Mouse (Mus musculus) erythroblast, adult 5-6 weeks (primary cell): ENCODE measurements around the gene Aldoc. TPM values are rescaled to one million over a fixed set of nuclear protein-coding genes. Genes with fewer than 3 reads are reported as not detected.
A peak's percentile ranks its signal among the peaks of the same experiment; 100 is the strongest.

Source experiments
- ATAC-seq: replicated peaks from 2 replicates; pipeline ENCODE4 v1.8.0; 2016; ENCODE audit warnings: moderate number of reproducible peaks, mild to moderate bottlenecking, moderate TSS enrichment, inconsistent platforms; ENCODE audit not compliant: poor library complexity, low FRiP score, severe bottlenecking
- total RNA-seq, 2 experiments: library from RNA; stranded (forward) in 1 of 2; stranded (reverse) in 1 of 2; fragments of 150-400 nt in 1 of 2; fragments of 200-764, 138-1000 nt in 1 of 2; gene quantifications; 2 replicates each; pipeline versions ENCODE4 v1.2.3 to v1.2.4; 2015 to 2017; ENCODE audit warnings: low replicate concordance in 2 of 2

Gene Aldoc
- total RNA-seq, 2 experiments from 2014 or later, result not detected

GRCm38 (mm10) chr11:78355471-78356238, 32.9 kb downstream of the Aldoc start:
- 0 out of 2 replicates have a peak, but pooled peaks have one; percentile 26 for ATAC-seq

- peak; percentile 31; the same call in 1 of the 2 replicates for ATAC-seq
Observed at GRCm38 (mm10) chr11:78358330-78359007, 35.7 kb downstream of the Aldoc start.

GRCm38 (mm10) chr11:78360125-78360788, 37.5 kb downstream of the Aldoc start:
- ATAC-seq, result peak; percentile 85

- peak; percentile 14; the same call in 1 of the 2 replicates for ATAC-seq
Observed at GRCm38 (mm10) chr11:78360789-78361131, 38.0 kb downstream of the Aldoc start.

- ATAC-seq, result no peak
Observed at GRCm38 (mm10) chr11:78363309-78364007, 40.7 kb downstream of the Aldoc start.

- ATAC-seq, result no peak
Observed at GRCm38 (mm10) chr11:78364103-78364502, 41.3 kb downstream of the Aldoc start.

- ATAC-seq, result no peak
Observed at GRCm38 (mm10) chr11:78367456-78368225, 44.9 kb downstream of the Aldoc start.

GRCm38 (mm10) chr11:78370389-78370788, 47.6 kb downstream of the Aldoc start:
- ATAC-seq, result no peak

GRCm38 (mm10) chr11:78371711-78372110, 48.9 kb downstream of the Aldoc start:
- ATAC-seq, result no peak

GRCm38 (mm10) chr11:78372166-78372565, 49.4 kb downstream of the Aldoc start:
- ATAC-seq, result no peak

GRCm38 (mm10) chr11:78372610-78373009, 49.8 kb downstream of the Aldoc start:
- no peak for ATAC-seq

- ATAC-seq, result no peak
Observed at GRCm38 (mm10) chr11:78374147-78374546, 51.4 kb downstream of the Aldoc start.

Other genes starting within 250 kb of the Aldoc start
- 3.7 and 7.7 TPM in 2 replicates for gene Eral1, start 242.6 kb upstream of the Aldoc start, total RNA-seq (2015; ENCODE audit: low replicate concordance)
- 3.9 and 7.0 TPM in 2 replicates for gene Eral1, start 242.6 kb upstream of the Aldoc start, total RNA-seq (2017; ENCODE audit: low replicate concordance)
- gene Fam222b, start 228.3 kb upstream of the Aldoc start, total RNA-seq (2015; ENCODE audit: low replicate concordance), result 10.2 and 14.8 TPM in 2 replicates
- gene Fam222b, start 228.3 kb upstream of the Aldoc start, total RNA-seq (2017; ENCODE audit: low replicate concordance), result 1.4 and 3.7 TPM in 2 replicates
- 2.1 and 3.6 TPM in 2 replicates for gene Traf4, start 157.4 kb upstream of the Aldoc start, total RNA-seq (2015; ENCODE audit: low replicate concordance)
- 3.2 and 3.5 TPM in 2 replicates for gene Traf4, start 157.4 kb upstream of the Aldoc start, total RNA-seq (2017; ENCODE audit: low replicate concordance)
- gene Nek8, start 146.3 kb upstream of the Aldoc start, total RNA-seq (2015; ENCODE audit: low replicate concordance), result 9.6 and 12.1 TPM in 2 replicates
- 5.7 and 16.7 TPM in 2 replicates for gene Nek8, start 146.3 kb upstream of the Aldoc start, total RNA-seq (2017; ENCODE audit: low replicate concordance)
- 69.0 and 77.1 TPM in 2 replicates for gene Tlcd1, start 146.3 kb upstream of the Aldoc start, total RNA-seq (2015; ENCODE audit: low replicate concordance)
- 96.9 and 181 TPM in 2 replicates for gene Tlcd1, start 146.3 kb upstream of the Aldoc start, total RNA-seq (2017; ENCODE audit: low replicate concordance)
- gene Rpl23a, start 139.4 kb upstream of the Aldoc start, total RNA-seq (2015; ENCODE audit: low replicate concordance), result 792 and 815 TPM in 2 replicates
- gene Rpl23a, start 139.4 kb upstream of the Aldoc start, total RNA-seq (2017; ENCODE audit: low replicate concordance), result 585 and 685 TPM in 2 replicates
- 7.9 TPM in 1 of 2 replicates, not detected in the other for gene Rab34, start 134.5 kb upstream of the Aldoc start, total RNA-seq (2015; ENCODE audit: low replicate concordance)
- gene Rab34, start 134.5 kb upstream of the Aldoc start, total RNA-seq (2017; ENCODE audit: low replicate concordance), result 1.3 and 9.9 TPM in 2 replicates
- gene Proca1, start 129.6 kb upstream of the Aldoc start, total RNA-seq (2015; ENCODE audit: low replicate concordance), result 1.5 TPM in 1 of 2 replicates, not detected in the other
- not detected in 2 replicates for gene Proca1, start 129.6 kb upstream of the Aldoc start, total RNA-seq (2017; ENCODE audit: low replicate concordance)
- 18.8 and 19.4 TPM in 2 replicates for gene Sdf2, start 77.2 kb upstream of the Aldoc start, total RNA-seq (2015; ENCODE audit: low replicate concordance)
- 16.7 and 25.2 TPM in 2 replicates for gene Sdf2, start 77.2 kb upstream of the Aldoc start, total RNA-seq (2017; ENCODE audit: low replicate concordance)
- 9.0 and 14.8 TPM in 2 replicates for gene Supt6, start 77.0 kb upstream of the Aldoc start, total RNA-seq (2015; ENCODE audit: low replicate concordance)
- gene Supt6, start 77.0 kb upstream of the Aldoc start, total RNA-seq (2017; ENCODE audit: low replicate concordance), result 17.5 and 22.7 TPM in 2 replicates
- 17.3 and 36.3 TPM in 2 replicates for gene 2610507B11Rik, start 61.2 kb upstream of the Aldoc start, total RNA-seq (2015; ENCODE audit: low replicate concordance)
- gene 2610507B11Rik, start 61.2 kb upstream of the Aldoc start, total RNA-seq (2017; ENCODE audit: low replicate concordance), result 23.6 and 33.3 TPM in 2 replicates
- gene BC030499, start 32.1 kb upstream of the Aldoc start, total RNA-seq (2015; ENCODE audit: low replicate concordance), result not detected in 2 replicates
- 0.43 TPM in 1 of 2 replicates, not detected in the other for gene BC030499, start 32.1 kb upstream of the Aldoc start, total RNA-seq (2017; ENCODE audit: low replicate concordance)
- gene Spag5, start 21.4 kb upstream of the Aldoc start, total RNA-seq (2015; ENCODE audit: low replicate concordance), result 12.3 and 20.3 TPM in 2 replicates
- 40.4 and 60.1 TPM in 2 replicates for gene Spag5, start 21.4 kb upstream of the Aldoc start, total RNA-seq (2017; ENCODE audit: low replicate concordance)
- 3.3 and 10.0 TPM in 2 replicates for gene Pigs, start 5.4 kb downstream of the Aldoc start, total RNA-seq (2015; ENCODE audit: low replicate concordance)
- 2.5 and 3.6 TPM in 2 replicates for gene Pigs, start 5.4 kb downstream of the Aldoc start, total RNA-seq (2017; ENCODE audit: low replicate concordance)
- gene Unc119, start 20.5 kb downstream of the Aldoc start, total RNA-seq (2015; ENCODE audit: low replicate concordance), result 17.1 and 20.9 TPM in 2 replicates
- 9.6 and 15.0 TPM in 2 replicates for gene Unc119, start 20.5 kb downstream of the Aldoc start, total RNA-seq (2017; ENCODE audit: low replicate concordance)
- gene Foxn1, start 63.6 kb downstream of the Aldoc start, total RNA-seq (2015; ENCODE audit: low replicate concordance), result not detected in 2 replicates
- not detected in 2 replicates for gene Foxn1, start 63.6 kb downstream of the Aldoc start, total RNA-seq (2017; ENCODE audit: low replicate concordance)
- 1.0 TPM in 1 of 2 replicates, not detected in the other for gene Slc13a2, start 99.2 kb downstream of the Aldoc start, total RNA-seq (2015; ENCODE audit: low replicate concordance)
- gene Slc13a2, start 99.2 kb downstream of the Aldoc start, total RNA-seq (2017; ENCODE audit: low replicate concordance), result not detected in 2 replicates
- 1.3 TPM in 1 of 2 replicates, not detected in the other for gene Slc46a1, start 142.7 kb downstream of the Aldoc start, total RNA-seq (2015; ENCODE audit: low replicate concordance)
- 0.84 TPM in 1 of 2 replicates, not detected in the other for gene Slc46a1, start 142.7 kb downstream of the Aldoc start, total RNA-seq (2017; ENCODE audit: low replicate concordance)
- gene Sarm1, start 174.8 kb downstream of the Aldoc start, total RNA-seq (2015; ENCODE audit: low replicate concordance), result not detected in 2 replicates
- gene Sarm1, start 174.8 kb downstream of the Aldoc start, total RNA-seq (2017; ENCODE audit: low replicate concordance), result not detected in 2 replicates
- not detected in 2 replicates for gene Vtn, start 176.1 kb downstream of the Aldoc start, total RNA-seq (2015; ENCODE audit: low replicate concordance)
- not detected in 2 replicates for gene Vtn, start 176.1 kb downstream of the Aldoc start, total RNA-seq (2017; ENCODE audit: low replicate concordance)
- not detected in 2 replicates for gene Sebox, start 180.5 kb downstream of the Aldoc start, total RNA-seq (2015; ENCODE audit: low replicate concordance)
- not detected in 2 replicates for gene Sebox, start 180.5 kb downstream of the Aldoc start, total RNA-seq (2017; ENCODE audit: low replicate concordance)
- 3.8 and 13.8 TPM in 2 replicates for gene Tmem199, start 189.2 kb downstream of the Aldoc start, total RNA-seq (2015; ENCODE audit: low replicate concordance)
- gene Tmem199, start 189.2 kb downstream of the Aldoc start, total RNA-seq (2017; ENCODE audit: low replicate concordance), result 4.0 and 5.3 TPM in 2 replicates
- gene Poldip2, start 189.2 kb downstream of the Aldoc start, total RNA-seq (2015; ENCODE audit: low replicate concordance), result 6.9 and 17.5 TPM in 2 replicates
- gene Poldip2, start 189.2 kb downstream of the Aldoc start, total RNA-seq (2017; ENCODE audit: low replicate concordance), result 7.8 and 13.4 TPM in 2 replicates
- gene Tnfaip1, start 213.4 kb downstream of the Aldoc start, total RNA-seq (2015; ENCODE audit: low replicate concordance), result 0.58 and 2.1 TPM in 2 replicates
- 0.60 and 1.5 TPM in 2 replicates for gene Tnfaip1, start 213.4 kb downstream of the Aldoc start, total RNA-seq (2017; ENCODE audit: low replicate concordance)
- gene Ift20, start 213.4 kb downstream of the Aldoc start, total RNA-seq (2015; ENCODE audit: low replicate concordance), result 31.5 and 42.0 TPM in 2 replicates
- gene Ift20, start 213.4 kb downstream of the Aldoc start, total RNA-seq (2017; ENCODE audit: low replicate concordance), result 49.2 and 62.7 TPM in 2 replicates
- 15.0 and 15.9 TPM in 2 replicates for gene Tmem97, start 227.8 kb downstream of the Aldoc start, total RNA-seq (2015; ENCODE audit: low replicate concordance)
- 3.5 and 7.2 TPM in 2 replicates for gene Tmem97, start 227.8 kb downstream of the Aldoc start, total RNA-seq (2017; ENCODE audit: low replicate concordance)